ENCODE assay signal across 12 mouse cellular contexts in the genomic region with DNA sequence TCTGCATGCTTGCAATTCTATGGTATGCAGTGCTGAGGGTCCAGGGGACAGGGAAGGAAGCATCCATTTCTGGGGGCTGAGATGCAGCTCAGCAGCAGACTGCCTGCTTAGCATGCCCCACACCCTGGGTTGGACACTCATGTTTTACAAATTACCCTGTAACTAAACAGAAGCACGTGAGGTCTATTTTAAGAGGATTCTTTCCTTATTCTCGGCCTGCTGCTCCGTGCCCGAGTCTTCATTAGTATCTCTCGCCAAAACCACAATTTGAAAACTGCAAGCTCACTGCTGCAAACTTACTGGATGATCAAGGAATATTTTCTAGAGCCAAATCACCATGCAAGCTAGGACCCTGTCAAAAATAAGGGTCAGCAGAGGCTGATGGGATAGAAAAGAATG. TPM values are rescaled to one million over a fixed set of nuclear protein-coding genes. Genes with fewer than 3 reads are reported as not detected.
DNase-seq lines count a peak whose midpoint lies in the region; ATAC-seq lines count a peak whose summit lies in the region.
"Had no signal": no experiment of that assay in that cellular context is flagged by ENCODE, and none has a peak within 500 bp of the region (broad histone marks: within the 10 kb centered on the region; RNA-seq: fewer than 3 reads in every experiment).

No protein-coding gene starts in this region.

- H3K4me3 ChIP-seq in heart, embryonic 13.5 days: no peak overlapping the region
- H3K4me3 ChIP-seq in liver, embryonic 13.5 days (replicated peaks): no peak overlapping the region
- H3K4me3 ChIP-seq in kidney, embryonic 15.5 days (replicated peaks): no peak overlapping the region

- intact Hi-C loops in gastrocnemius, postnatal 14 days (cut with DNase I; ENCODE audit: low total_unique reads): no loop called here

- peaks cover 22% of the 10 kb centered on the region for H3K4me1 ChIP-seq in heart, embryonic 13.5 days
- peaks cover 49% of the 10 kb centered on the region for H3K4me1 ChIP-seq in liver, embryonic 13.5 days (replicated peaks)
- H3K4me1 ChIP-seq in kidney, embryonic 15.5 days: peaks cover 11% of the 10 kb centered on the region

- H3K36me3 ChIP-seq in heart, embryonic 13.5 days: no peaks in the 10 kb centered on the region
- H3K36me3 ChIP-seq in liver, embryonic 13.5 days: peaks cover 4% of the 10 kb centered on the region; the same call in 1 of the 2 replicates
- no peaks in the 10 kb centered on the region for H3K36me3 ChIP-seq in kidney, embryonic 15.5 days

- DNase-seq in heart, adult 9 months (ENCODE audit: low spot score in 2 of 2): no peak
- peak; percentile 52 for DNase-seq in 416B (ENCODE audit: low read depth)
- DNase-seq in brain, adult 2 months (ENCODE audit: low read depth, low spot score): peak; percentile 31
- DNase-seq in liver, embryonic 13.5 days: no peak
- no peak for DNase-seq in urinary bladder, adult 2 months (ENCODE audit: low spot score)
- no peak for DNase-seq in gastrocnemius, postnatal 14 days
- DNase-seq: adrenal gland, adult 8-10 months; cerebellum, adult 9-11 months had no signal

- no peaks in the 10 kb centered on the region for H3K9me3 ChIP-seq in heart, embryonic 13.5 days
- no peaks in the 10 kb centered on the region for H3K9me3 ChIP-seq in liver, embryonic 13.5 days (replicated peaks)
- no peaks in the 10 kb centered on the region for H3K9me3 ChIP-seq in kidney, embryonic 15.5 days (replicated peaks)

- H3K9ac ChIP-seq in heart, embryonic 13.5 days: 0 out of 2 replicates have a peak overlapping the region, but pooled peaks have one; percentile 17
- H3K9ac ChIP-seq in liver, embryonic 13.5 days: peak overlapping the region; percentile 37
- no peak overlapping the region for H3K9ac ChIP-seq in kidney, embryonic 15.5 days

- no peak for ATAC-seq in heart, embryonic 13.5 days (ENCODE audit: extremely low read depth, insufficient number of reproducible peaks, low FRiP score, low TSS enrichment)
- ATAC-seq in liver, embryonic 13.5 days (ENCODE audit: low read depth): no peak
- no peak for ATAC-seq in kidney, embryonic 15.5 days (replicated peaks; ENCODE audit: low FRiP score)
- ATAC-seq: intestine, postnatal 0 days had no signal

- no peak overlapping the region; the same call in 1 of the 2 replicates for H3K4me2 ChIP-seq in heart, embryonic 13.5 days
- H3K4me2 ChIP-seq in liver, embryonic 13.5 days: peak overlapping the region; percentile 15
- H3K4me2 ChIP-seq in kidney, embryonic 15.5 days: no peak overlapping the region

- 58% methylated on average over 5 of the region's 5 CpGs for WGBS in heart, embryonic 13.5 days
- WGBS in liver, embryonic 13.5 days (ENCODE audit: insufficient replicate concordance): 18% methylated on average over 5 of the region's 5 CpGs
- 74% methylated on average over 5 of the region's 5 CpGs for WGBS in kidney, embryonic 15.5 days

- no peaks in the 10 kb centered on the region for H3K27me3 ChIP-seq in heart, embryonic 13.5 days (replicated peaks)
- H3K27me3 ChIP-seq in liver, embryonic 13.5 days: no peaks in the 10 kb centered on the region
- no peaks in the 10 kb centered on the region for H3K27me3 ChIP-seq in kidney, embryonic 15.5 days
- H3K27me3 ChIP-seq: CH12.LX had no signal

- no peak overlapping the region for H3K27ac ChIP-seq in heart, embryonic 13.5 days (replicated peaks)
- H3K27ac ChIP-seq in liver, embryonic 13.5 days: peak overlapping the region; percentile 74
- H3K27ac ChIP-seq in kidney, embryonic 15.5 days: no peak overlapping the region

RNA-seq across cellular contexts. Expression of a gene that starts 48.1 kb away (rescaled TPM):
- polyA plus RNA-seq in heart, embryonic 13.5 days (2015; fragmentation: Nextera tagmentation; extraction: Ambion mirVana): 9.3 and 9.9 TPM in 2 replicates
- 7.4 and 8.3 TPM in 2 replicates for polyA plus RNA-seq in liver, embryonic 13.5 days (2015; fragmentation: Nextera tagmentation; extraction: Ambion mirVana)
- polyA plus RNA-seq in urinary bladder, adult 2 months (2012; rRNA removed): 9.1 TPM in 2 replicates
- polyA plus RNA-seq in kidney, embryonic 15.5 days (2015; fragmentation: Nextera tagmentation; extraction: Ambion mirVana): 21.3 and 21.5 TPM in 2 replicates
- 10 to 100 TPM; 57.4 to 66.8 TPM for total RNA-seq in gastrocnemius, postnatal 14 days (2021)

RNA-seq across cellular contexts. Expression of a gene that starts 56.9 kb away (rescaled TPM):
- polyA plus RNA-seq in heart, embryonic 13.5 days (2015; fragmentation: Nextera tagmentation; extraction: Ambion mirVana): 130 and 144 TPM in 2 replicates
- polyA plus RNA-seq in liver, embryonic 13.5 days (2015; fragmentation: Nextera tagmentation; extraction: Ambion mirVana): 134 and 159 TPM in 2 replicates
- polyA plus RNA-seq in urinary bladder, adult 2 months (2012; rRNA removed): 69.8 and 80.2 TPM in 2 replicates
- 178 and 184 TPM in 2 replicates for polyA plus RNA-seq in kidney, embryonic 15.5 days (2015; fragmentation: Nextera tagmentation; extraction: Ambion mirVana)
- total RNA-seq in gastrocnemius, postnatal 14 days (2021): 100 to 1,000 TPM; 105 to 106 TPM

Comparison
In these comparisons a context has a peak if more than half of its experiments do, and no peak if none do; other contexts are left out.
1. DNase-seq: peak in 416B (single experiment) and brain, adult 2 months (single experiment); none in heart, adult 9 months (0 of 2), liver, embryonic 13.5 days (single experiment), urinary bladder, adult 2 months (single experiment) and gastrocnemius, postnatal 14 days (single experiment).